Mouse (Mus musculus): ENCODE data around the gene Mpped1. TPM values are rescaled to one million over a fixed set of nuclear protein-coding genes. Genes with fewer than 3 reads are reported as not detected.

Mpped1 gene
- polyA plus RNA-seq (2012; rRNA removed), result 10.0 and 10.1 TPM in 2 replicates

DNA sequence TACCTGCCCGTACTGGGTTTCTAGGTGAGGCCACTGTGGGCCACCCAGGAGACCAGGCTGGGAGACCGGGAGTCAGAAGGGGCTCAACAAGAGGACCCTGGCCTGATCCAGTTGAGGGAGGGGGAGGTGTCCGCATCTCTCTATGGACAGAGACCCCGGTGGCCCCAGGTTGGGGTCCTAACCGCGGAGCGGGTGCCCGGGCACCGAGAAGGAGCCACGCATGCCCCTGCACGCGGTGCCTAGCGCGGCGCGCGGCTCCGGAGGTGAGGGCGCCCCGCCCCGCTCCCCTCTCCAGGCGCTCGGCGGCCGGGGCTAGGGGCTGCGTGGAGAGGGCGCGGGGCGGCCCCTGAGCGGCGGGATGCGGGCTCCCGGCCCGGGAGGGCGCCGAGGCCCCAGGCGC is at the start of gene Mpped1:
Mpped1 (plus strand) TSS at position 81 of the 400 bp plus-strand sequence.

Other genes starting within 250 kb of the Mpped1 start
- 18.0 and 19.1 TPM in 2 replicates for gene Tspo, start 215.9 kb upstream of the Mpped1 start, polyA plus RNA-seq (2012; rRNA removed)
- 26.1 and 35.3 TPM in 2 replicates for gene Mcat, start 215.7 kb upstream of the Mpped1 start, polyA plus RNA-seq (2012; rRNA removed)
- gene Ttll12, start 184.3 kb upstream of the Mpped1 start, polyA plus RNA-seq (2012; rRNA removed), result 34.2 and 39.0 TPM in 2 replicates
- 37.6 and 52.2 TPM in 2 replicates for gene Scube1, start 54.4 kb upstream of the Mpped1 start, polyA plus RNA-seq (2012; rRNA removed)